Mouse (Mus musculus): ENCODE measurements around the gene Txndc9. TPM values are rescaled to one million over a fixed set of nuclear protein-coding genes. Genes with fewer than 3 reads are reported as not detected.
"Not testable (repeated sequence)": the region's sequence is repeated elsewhere in the genome, so short reads cannot be mapped to it uniquely, and the experiment has no call there.

The Txndc9 gene
- polyA plus RNA-seq, 1 experiment = 56.9 TPM

DNA sequence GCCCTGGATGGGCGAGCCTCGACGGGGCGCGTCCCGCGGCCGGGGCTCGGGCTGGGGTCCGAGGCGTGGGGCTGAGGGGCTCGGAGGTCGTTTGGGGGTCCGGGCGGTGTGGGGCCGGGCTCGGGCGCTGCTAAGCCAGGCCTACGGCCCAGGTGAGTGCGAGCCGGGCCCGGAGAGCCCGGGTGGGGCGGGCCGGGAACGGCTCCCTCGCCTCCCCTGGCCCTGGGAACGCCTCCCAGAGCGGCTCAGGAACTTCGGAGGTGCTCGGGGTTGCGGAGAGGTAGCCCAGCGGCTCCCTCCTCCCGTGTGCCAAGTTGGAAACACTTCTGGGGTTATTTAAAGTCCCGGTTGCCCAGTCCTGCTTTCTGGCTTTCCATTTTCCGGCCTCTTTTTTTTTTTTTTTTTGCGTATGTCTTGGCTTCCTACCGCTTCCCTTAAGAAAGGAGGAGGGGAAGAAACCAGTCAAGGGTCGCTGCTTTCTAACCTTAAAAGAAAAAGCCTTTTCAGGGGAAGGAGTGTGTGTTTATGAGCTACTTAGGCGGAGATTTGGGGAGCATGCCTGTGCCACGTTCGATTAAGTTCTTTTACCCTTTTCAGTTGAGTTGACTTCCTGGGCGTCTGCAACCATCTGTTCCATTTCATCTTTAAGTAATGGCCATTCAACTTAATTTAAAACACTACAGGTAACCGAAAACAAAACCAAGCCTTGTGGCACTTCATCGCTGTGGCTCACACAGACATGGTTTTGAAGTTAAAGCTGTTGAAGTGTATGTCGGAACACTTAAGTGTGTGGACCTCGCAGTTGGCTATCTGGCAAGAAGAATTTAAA lies 892 bp upstream of the Txndc9 start:
- Histone ChIP-seq H3K4me1 (ENCODE audit: control insufficient read depth, insufficient read depth, insufficient read length, low read length) (no peaks in the 10 kb centered on the region), H3K27ac (replicated peaks; ENCODE audit: low read depth, low read length) (peak overlapping the region; percentile 10), H3K4me3 (ENCODE audit: insufficient read depth, low read depth, low read length) (peak overlapping the region; percentile 96)

DNA sequence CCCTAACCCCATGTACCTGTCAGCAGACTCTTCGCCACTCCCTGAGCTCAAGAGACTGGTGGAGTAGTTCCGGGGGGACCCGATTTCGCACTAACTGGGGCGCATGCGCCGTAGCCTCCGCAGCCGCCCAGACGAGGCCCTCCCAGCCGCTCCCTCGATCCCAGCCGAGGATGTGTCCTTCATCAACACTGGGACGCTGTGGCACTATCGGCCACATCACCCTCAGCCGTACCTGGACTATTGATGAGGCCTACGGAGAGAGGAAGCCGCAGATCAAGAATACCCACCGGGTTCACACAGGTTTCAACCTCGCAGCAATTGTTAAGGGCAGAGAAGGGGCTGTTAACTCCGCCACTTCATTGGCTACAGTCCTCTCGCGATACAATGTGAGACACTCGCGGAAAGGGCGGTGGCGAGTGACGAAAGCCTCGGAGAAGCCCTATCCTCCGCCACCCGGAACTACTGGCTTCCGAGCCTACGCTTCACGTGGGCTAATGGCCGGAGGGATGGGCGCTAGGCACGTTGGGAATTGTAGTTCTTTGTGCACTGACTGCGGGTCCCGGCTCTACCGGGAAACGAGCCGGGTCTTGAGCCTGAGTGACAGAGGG lies 712 bp downstream of the Txndc9 start:
- H3K4me3 ChIP-seq (ENCODE audit: insufficient read depth, low read depth, low read length) = peak overlapping the region; percentile 96
- peak overlapping the region; percentile 96 for H3K27ac ChIP-seq (replicated peaks; ENCODE audit: low read depth, low read length)
- H3K4me1 ChIP-seq (ENCODE audit: control insufficient read depth, insufficient read depth, insufficient read length, low read length) = no peaks in the 10 kb centered on the region

DNA sequence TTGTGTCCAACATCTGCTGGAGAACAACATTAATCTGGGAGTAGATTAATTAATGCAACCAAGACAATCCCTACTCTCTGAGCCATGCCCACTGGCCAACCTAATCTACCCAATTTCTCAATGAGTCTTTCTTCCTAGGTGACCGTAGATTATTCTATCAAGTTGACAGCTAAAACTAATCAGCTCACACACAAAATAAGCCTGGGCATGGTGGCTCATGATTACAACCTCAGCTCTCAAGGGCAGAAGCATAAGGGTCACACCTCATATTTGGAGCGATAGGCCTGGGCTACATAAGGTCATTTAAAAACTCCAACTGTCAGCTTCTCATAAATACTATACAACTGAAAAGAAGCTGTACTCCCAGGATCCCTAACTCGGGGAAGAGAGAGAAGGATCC lies 1.5 kb downstream of the Txndc9 start:
- H3K4me3 ChIP-seq (ENCODE audit: insufficient read depth, low read depth, low read length) = peak overlapping the region; percentile 82
- no peaks in the 10 kb centered on the region for H3K4me1 ChIP-seq (ENCODE audit: control insufficient read depth, insufficient read depth, insufficient read length, low read length)
- peak overlapping the region; percentile 96; the same call in 1 of the 2 replicates for H3K27ac ChIP-seq (replicated peaks; ENCODE audit: low read depth, low read length)

DNA sequence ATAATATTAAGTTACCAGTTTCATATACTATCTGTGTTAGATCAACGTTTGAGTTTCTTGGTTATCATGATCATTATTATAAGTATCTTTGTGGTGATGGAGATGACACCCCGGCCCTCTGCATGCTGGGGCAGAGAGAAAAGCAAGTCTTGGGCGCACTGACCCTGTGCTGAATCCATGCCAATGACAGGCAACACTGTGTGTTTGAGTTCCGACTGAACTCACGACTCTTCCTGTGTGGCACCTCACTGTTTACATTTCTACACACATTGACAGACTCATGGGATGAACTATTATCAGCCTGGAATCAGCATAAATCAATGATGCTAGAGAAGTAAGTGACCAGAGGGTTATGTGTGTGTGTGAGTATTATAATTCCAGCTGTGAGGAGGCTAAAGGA lies 9.8 kb downstream of the Txndc9 start:
- Histone ChIP-seq H3K4me1 (ENCODE audit: control insufficient read depth, insufficient read depth, insufficient read length, low read length) (no peaks in the 10 kb centered on the region), H3K4me3 (ENCODE audit: insufficient read depth, low read depth, low read length) (no peak overlapping the region), H3K27ac (replicated peaks; ENCODE audit: low read depth, low read length) (no peak overlapping the region)

DNA sequence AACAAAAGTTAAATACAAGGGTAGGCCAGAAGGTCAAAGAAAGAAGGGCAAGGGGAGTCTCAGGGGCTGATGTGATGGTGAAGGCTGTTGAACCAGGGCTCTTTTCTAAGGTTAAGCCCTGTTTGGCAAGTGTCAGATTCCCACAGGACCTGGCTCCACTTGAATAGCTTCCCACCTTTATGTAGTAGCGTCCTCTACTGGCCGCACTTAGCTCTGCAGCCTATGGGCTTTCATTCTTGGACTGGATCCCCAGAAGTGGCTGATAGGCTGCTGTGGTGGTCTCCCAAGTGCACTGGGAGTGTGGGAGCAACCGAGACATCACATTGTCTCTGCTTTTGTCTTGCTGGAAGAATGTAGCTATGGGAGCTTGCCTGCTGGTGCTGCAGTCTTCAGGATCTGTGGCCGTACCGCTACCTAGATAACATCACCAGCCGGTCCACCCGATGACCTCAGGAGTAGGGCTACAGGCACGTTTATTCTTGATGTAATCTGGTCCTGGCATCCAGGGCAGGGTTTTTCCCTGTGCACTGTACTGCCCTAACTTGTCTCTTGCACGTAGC lies 11.8 kb downstream of the Txndc9 start:
- Histone ChIP-seq H3K4me3 (ENCODE audit: insufficient read depth, low read depth, low read length) (no peak overlapping the region), H3K27ac (replicated peaks; ENCODE audit: low read depth, low read length) (no peak overlapping the region), H3K4me1 (ENCODE audit: control insufficient read depth, insufficient read depth, insufficient read length, low read length) (no peaks in the 10 kb centered on the region)

DNA sequence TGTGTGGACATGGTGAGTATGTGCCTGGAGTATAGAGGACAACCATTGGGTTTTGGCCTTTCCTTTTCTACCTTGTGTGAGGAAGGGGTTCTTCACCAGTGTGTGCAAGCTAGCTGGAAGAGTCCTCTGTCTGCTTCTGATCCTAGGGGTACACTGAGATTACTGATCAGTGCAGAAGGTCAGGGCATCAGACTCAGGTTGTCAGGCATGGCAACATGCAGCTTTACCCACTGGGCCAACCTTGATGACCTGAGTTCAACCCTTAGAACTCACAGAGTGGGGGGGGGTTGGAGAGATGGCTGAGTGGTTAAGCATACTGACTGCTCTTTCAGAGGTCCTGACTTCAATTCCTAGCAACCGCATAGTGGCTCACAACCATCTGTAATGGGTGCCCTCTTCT lies 13.4 kb downstream of the Txndc9 start:
- Histone ChIP-seq H3K4me3 (ENCODE audit: insufficient read depth, low read depth, low read length) (no peak overlapping the region), H3K4me1 (ENCODE audit: control insufficient read depth, insufficient read depth, insufficient read length, low read length) (no peaks in the 10 kb centered on the region), H3K27ac (replicated peaks; ENCODE audit: low read depth, low read length) (no peak overlapping the region)

DNA sequence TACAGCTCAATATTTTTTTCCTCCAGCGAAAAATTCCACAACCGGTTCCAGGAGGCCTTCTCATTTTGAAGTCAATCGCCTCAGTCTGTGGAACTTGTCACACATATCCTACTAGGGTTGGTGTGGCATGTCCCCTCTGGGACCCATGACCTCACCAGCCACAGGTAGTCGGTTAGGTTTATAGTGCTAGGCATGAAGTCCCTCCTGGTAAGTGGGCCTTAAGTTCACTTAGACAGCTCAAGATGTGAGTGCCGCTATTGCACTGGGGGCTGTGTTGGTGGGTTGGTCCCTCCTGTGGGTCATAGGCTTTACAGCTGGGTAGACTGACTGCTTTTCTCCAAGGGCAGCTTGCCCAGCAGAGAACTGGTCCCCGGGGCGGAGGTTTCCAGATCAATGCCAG lies 20.4 kb downstream of the Txndc9 start:
- Histone ChIP-seq H3K4me1 (ENCODE audit: control insufficient read depth, insufficient read depth, insufficient read length, low read length) (0 out of 2 replicates have a peak, but pooled peaks cover 3% of the 10 kb centered on the region), H3K4me3 (ENCODE audit: insufficient read depth, low read depth, low read length) (no peak overlapping the region), H3K27ac (replicated peaks; ENCODE audit: low read depth, low read length) (no peak overlapping the region)

DNA sequence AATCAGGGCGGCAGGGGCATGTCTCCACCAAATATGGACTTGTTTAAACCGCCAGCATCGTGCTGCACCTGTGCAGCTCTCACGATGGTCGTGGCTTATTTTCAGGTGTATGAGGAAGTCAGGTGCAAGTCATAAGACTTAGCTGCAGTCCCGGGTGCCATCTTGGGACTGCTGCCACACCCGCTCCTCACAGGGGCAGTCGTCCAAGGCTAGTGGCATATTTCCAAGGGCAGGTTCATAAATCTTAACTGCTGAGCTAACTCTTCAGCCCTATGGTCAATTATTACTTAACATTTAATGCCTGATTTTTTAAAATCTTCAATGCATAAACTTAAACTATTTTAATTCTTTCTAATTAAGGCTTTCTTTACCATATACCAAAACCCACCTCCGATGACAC lies 21.0 kb downstream of the Txndc9 start:
- H3K4me3 ChIP-seq (ENCODE audit: insufficient read depth, low read depth, low read length); H3K4me1 ChIP-seq (ENCODE audit: control insufficient read depth, insufficient read depth, insufficient read length, low read length); H3K27ac ChIP-seq (replicated peaks; ENCODE audit: low read depth, low read length): not testable (repeated sequence)

DNA sequence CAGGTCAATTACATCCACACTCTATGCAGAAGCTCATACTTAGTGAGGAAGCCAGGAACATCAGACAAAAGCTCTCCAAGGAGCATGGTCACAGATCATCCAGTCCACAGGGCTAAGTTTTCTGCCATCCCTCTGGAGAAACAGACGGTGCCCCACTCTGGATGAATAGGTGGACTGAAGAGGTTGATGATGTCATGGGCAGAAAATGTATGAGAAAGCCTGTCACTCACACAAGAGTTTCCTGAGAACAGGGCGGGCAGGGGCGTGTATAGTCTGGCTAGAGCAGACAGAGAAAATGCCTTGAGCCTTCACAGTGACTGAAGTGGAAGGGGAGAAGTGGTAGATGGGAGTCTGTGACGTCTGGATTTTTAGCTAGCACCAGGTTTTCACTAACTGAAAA lies 26.2 kb downstream of the Txndc9 start:
- no peak overlapping the region for H3K27ac ChIP-seq (replicated peaks; ENCODE audit: low read depth, low read length)
- H3K4me1 ChIP-seq (ENCODE audit: control insufficient read depth, insufficient read depth, insufficient read length, low read length) = no peaks in the 10 kb centered on the region
- no peak overlapping the region for H3K4me3 ChIP-seq (ENCODE audit: insufficient read depth, low read depth, low read length)

DNA sequence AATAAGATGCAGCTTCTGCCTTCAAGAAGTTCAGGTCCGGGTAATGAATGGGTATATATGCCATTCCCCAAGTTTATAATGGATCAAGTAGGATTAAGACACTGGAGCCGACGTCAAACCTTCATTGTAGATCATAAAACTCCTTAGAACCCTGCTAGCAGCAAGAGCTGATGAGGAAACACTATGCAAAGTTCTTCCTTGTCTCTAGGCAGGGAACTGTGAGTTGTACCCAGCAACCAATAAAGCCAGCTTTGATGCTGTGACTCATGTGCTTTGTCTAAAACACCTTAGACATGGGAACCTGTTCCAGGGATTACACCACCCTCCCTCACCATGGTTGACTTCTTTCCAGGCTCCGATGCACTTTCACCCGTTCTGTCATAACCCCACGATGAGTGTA lies 28.9 kb downstream of the Txndc9 start:
- Histone ChIP-seq H3K4me1 (ENCODE audit: control insufficient read depth, insufficient read depth, insufficient read length, low read length) (no peaks in the 10 kb centered on the region), H3K4me3 (ENCODE audit: insufficient read depth, low read depth, low read length) (no peak overlapping the region), H3K27ac (replicated peaks; ENCODE audit: low read depth, low read length) (no peak overlapping the region)

DNA sequence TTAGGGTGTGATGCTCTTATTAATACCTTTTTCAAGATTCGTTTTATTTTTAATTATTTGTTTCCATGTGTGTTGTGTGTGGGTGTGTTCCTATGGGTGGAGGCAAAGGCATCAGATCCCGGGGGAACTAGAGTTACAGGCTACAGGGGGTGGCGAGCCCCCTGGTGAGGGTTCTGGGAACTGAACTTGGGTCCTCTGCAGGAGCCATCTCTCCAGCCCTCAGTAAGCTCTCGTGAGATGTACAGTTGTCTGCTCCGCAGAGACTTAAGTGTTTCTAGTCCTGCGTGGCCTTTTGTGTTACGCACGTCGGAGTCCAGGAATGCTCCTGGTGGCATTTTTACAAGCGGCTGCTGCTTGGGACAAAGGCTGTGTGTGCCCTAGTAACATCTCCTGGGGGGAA lies 32.1 kb downstream of the Txndc9 start:
- H3K4me3 ChIP-seq (ENCODE audit: insufficient read depth, low read depth, low read length) = no peak overlapping the region
- H3K4me1 ChIP-seq (ENCODE audit: control insufficient read depth, insufficient read depth, insufficient read length, low read length) = no peaks in the 10 kb centered on the region
- no peak overlapping the region for H3K27ac ChIP-seq (replicated peaks; ENCODE audit: low read depth, low read length)

DNA sequence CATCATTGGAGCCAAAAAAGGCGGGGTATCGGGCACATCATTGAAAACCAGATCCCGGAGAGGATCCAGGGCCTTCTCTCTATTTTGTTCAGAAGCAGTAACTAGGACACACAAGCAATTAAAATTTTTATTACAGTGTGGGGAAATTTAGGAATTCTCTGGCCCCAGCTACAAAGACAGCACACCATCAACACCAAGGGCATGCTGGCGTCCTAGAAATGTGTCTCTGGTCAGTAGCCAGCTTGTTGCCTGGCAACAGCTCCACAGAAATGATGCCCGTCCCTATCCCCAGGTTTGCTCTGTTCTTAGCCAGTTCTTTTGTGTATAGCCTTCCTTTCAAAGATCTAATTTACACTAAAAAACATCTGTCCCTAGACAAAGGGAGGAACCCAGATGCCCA lies 38.2 kb downstream of the Txndc9 start:
- no peaks in the 10 kb centered on the region for H3K4me1 ChIP-seq (ENCODE audit: control insufficient read depth, insufficient read depth, insufficient read length, low read length)
- no peak overlapping the region for H3K27ac ChIP-seq (replicated peaks; ENCODE audit: low read depth, low read length)
- no peak overlapping the region for H3K4me3 ChIP-seq (ENCODE audit: insufficient read depth, low read depth, low read length)

DNA sequence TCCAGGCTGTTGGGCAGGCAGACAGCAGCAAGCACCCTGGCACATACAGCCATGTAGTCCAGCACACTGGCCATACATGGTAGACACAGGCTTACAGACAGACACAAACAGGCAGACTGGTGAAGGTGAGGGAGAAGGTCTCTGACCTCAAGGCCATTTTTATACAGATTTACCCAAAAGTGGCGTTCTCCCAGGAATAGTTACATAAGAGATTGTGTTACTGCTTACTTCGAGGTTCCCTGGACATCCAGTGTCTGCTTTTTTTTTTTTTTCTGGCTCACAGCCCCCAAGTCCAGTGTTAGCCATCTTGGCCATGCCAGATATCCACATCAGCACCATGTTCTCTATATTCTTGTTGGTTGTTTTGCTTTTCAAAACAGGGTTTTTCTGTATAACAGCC lies 39.2 kb downstream of the Txndc9 start:
- Histone ChIP-seq H3K4me1 (ENCODE audit: control insufficient read depth, insufficient read depth, insufficient read length, low read length) (no peaks in the 10 kb centered on the region), H3K4me3 (ENCODE audit: insufficient read depth, low read depth, low read length) (no peak overlapping the region), H3K27ac (replicated peaks; ENCODE audit: low read depth, low read length) (no peak overlapping the region)

DNA sequence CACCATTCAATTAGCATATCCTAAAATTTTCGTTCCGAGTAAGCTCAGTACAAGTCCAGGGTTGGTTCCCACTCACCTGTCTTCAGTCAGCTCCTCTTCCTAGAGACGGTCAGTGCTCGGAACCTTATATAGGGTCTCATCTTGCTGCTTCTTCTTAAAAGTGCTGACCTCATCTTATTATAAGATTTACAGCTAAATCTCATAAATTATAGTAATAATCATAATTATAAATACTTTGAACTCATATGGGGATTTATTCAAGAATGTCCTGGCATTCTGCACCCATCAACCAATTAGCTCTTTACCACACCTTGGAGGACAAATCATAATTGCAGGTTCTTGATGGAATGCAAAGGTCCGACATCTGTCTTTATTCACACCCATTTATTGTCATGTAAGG lies 40.0 kb downstream of the Txndc9 start, which contains the start of gene Lyg1:
Gene Lyg1 (minus strand): TSS at position 101 of the 400 bp plus-strand sequence.
- no peak within 1 kb of the TSS for H3K27ac ChIP-seq (replicated peaks; ENCODE audit: low read depth, low read length)
- H3K4me1 ChIP-seq (ENCODE audit: control insufficient read depth, insufficient read depth, insufficient read length, low read length) = no peaks in the 10 kb centered on the region
- no peak within 1 kb of the TSS for H3K4me3 ChIP-seq (ENCODE audit: insufficient read depth, low read depth, low read length)

DNA sequence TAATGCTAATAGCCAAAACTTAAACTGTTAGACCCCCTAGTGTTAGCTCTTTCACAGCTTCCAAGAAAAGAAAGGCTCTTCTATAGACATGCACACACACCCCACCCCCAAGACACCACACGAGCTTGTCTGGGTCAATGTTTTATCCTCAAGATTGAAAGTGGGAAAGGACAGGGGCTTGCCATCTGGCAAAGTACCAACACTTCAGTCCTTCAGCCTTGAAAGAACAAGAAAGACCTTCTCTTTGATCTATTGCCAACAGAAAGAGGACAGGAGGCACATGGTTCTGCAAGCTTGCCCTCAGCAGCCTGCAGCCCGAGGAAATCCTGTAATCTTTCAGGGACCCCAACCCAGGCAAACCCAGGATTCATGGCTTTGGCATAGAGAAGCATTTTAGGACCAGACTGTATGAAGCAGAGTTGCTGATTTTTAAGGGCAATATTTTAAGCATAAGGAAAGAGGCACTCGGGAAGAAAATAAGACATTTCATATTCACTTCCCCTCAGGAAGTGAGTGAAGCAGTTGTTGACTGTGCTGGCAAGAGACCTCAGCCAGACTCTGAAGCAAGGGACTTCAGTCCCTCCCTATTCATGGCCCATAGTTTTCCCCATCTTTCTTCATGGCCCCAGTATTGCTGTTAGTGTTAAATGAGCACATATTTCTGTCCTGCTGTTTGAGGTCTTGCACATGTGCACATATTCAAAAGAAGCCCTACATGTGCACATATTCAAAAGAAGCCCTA lies 40.8 kb downstream of the Txndc9 start:
- Histone ChIP-seq H3K4me3 (ENCODE audit: insufficient read depth, low read depth, low read length) (no peak overlapping the region), H3K4me1 (ENCODE audit: control insufficient read depth, insufficient read depth, insufficient read length, low read length) (no peaks in the 10 kb centered on the region), H3K27ac (replicated peaks; ENCODE audit: low read depth, low read length) (no peak overlapping the region)
